Mouse (Mus musculus): ENCODE data around the gene Cadps2. TPM values are rescaled to one million over a fixed set of nuclear protein-coding genes. Genes with fewer than 3 reads are reported as not detected.

Gene Cadps2
- polyA plus RNA-seq, 1 experiment from 2014 or later, result 6.1 TPM

GRCm38 (mm10) chr6:23252196-23253135 is 586.8 kb downstream of the Cadps2 start:
- no peak overlapping the region for H3K9ac ChIP-seq (ENCODE audit: low read depth, low read length)
- no peak overlapping the region for H3K27ac ChIP-seq (ENCODE audit: low read length)
- 3% methylated on average over 20 of the region's 20 CpGs for WGBS
- ATAC-seq, result no peak
- no peaks in the 10 kb centered on the region for H3K9me3 ChIP-seq (replicated peaks; ENCODE audit: control insufficient read depth, low read length, poor library complexity, severe bottlenecking)
- no peak overlapping the region for H3K4me2 ChIP-seq (ENCODE audit: low read length)
- peaks cover 8% of the 10 kb centered on the region for H3K4me1 ChIP-seq (ENCODE audit: control insufficient read depth, insufficient read depth, low read length)
- H3K36me3 ChIP-seq (ENCODE audit: control insufficient read depth, insufficient read depth, low read length), result no peaks in the 10 kb centered on the region
- H3K4me3 ChIP-seq (ENCODE audit: low read depth, low read length), result no peak overlapping the region
- H3K27me3 ChIP-seq (ENCODE audit: control insufficient read depth, insufficient read depth, low read depth, low read length), result peaks cover 48% of the 10 kb centered on the region

DNA sequence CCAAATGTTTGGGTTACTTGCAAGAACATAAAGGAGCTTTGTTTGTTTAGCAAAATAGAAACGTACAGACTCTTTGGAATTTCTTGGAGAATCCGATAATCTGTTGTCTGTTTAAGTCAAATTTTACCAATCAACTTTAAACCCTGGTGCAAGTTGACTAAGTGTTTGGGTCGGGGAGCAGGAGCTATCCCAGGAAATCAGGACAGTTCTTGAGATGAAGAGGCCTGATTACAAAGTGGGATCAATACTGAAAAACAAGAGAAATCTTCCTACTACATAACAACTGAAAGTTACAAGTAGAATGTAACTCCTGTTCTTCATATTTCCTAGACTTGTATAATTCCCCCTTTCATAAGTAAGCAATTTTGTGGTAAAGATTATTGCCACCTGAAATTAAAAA is 587.8 kb downstream of the Cadps2 start:
- Histone ChIP-seq H3K36me3 (ENCODE audit: control insufficient read depth, insufficient read depth, low read length) (no peaks in the 10 kb centered on the region), H3K27me3 (ENCODE audit: control insufficient read depth, insufficient read depth, low read depth, low read length) (peaks cover 44% of the 10 kb centered on the region), H3K9ac (ENCODE audit: low read depth, low read length) (no peak overlapping the region), H3K4me2 (ENCODE audit: low read length) (no peak overlapping the region), H3K4me3 (ENCODE audit: low read depth, low read length) (no peak overlapping the region), H3K27ac (ENCODE audit: low read length) (no peak overlapping the region), H3K9me3 (replicated peaks; ENCODE audit: control insufficient read depth, low read length, poor library complexity, severe bottlenecking) (no peaks in the 10 kb centered on the region), H3K4me1 (ENCODE audit: control insufficient read depth, insufficient read depth, low read length) (peaks cover 9% of the 10 kb centered on the region)
- no peak for ATAC-seq
- 7% methylated on average over 3 of the region's 3 CpGs for WGBS

GRCm38 (mm10) chr6:23250288-23250955 is 588.8 kb downstream of the Cadps2 start:
- no peak overlapping the region; the same call in 1 of the 2 replicates for H3K4me3 ChIP-seq (ENCODE audit: low read depth, low read length)
- no peak for ATAC-seq
- under 1% methylated on average over 22 of the region's 22 CpGs for WGBS

GRCm38 (mm10) chr6:23249616-23250287 is 589.5 kb downstream of the Cadps2 start:
- no peak overlapping the region for H3K9ac ChIP-seq (ENCODE audit: low read depth, low read length)

More at GRCm38 (mm10) chr6:23250288-23250955, 588.8 kb downstream of the Cadps2 start:
- Histone ChIP-seq H3K9me3 (replicated peaks; ENCODE audit: control insufficient read depth, low read length, poor library complexity, severe bottlenecking) (no peaks in the 10 kb centered on the region), H3K4me2 (ENCODE audit: low read length) (no peak overlapping the region), H3K27me3 (ENCODE audit: control insufficient read depth, insufficient read depth, low read depth, low read length) (peaks cover 46% of the 10 kb centered on the region), H3K4me1 (ENCODE audit: control insufficient read depth, insufficient read depth, low read length) (peaks cover 9% of the 10 kb centered on the region), H3K27ac (ENCODE audit: low read length) (no peak overlapping the region), H3K9ac (ENCODE audit: low read depth, low read length) (no peak overlapping the region), H3K36me3 (ENCODE audit: control insufficient read depth, insufficient read depth, low read length) (no peaks in the 10 kb centered on the region)

GRCm38 (mm10) chr6:23249053-23249401 is 590.2 kb downstream of the Cadps2 start:
- ATAC-seq, result no peak
- peak overlapping the region; percentile 37 for H3K4me3 ChIP-seq (ENCODE audit: low read depth, low read length)
- peaks cover 9% of the 10 kb centered on the region for H3K4me1 ChIP-seq (ENCODE audit: control insufficient read depth, insufficient read depth, low read length)
- H3K9ac ChIP-seq (ENCODE audit: low read depth, low read length), result no peak overlapping the region
- peak overlapping the region; percentile 57 for H3K4me2 ChIP-seq (ENCODE audit: low read length)
- no peak overlapping the region for H3K27ac ChIP-seq (ENCODE audit: low read length)
- H3K36me3 ChIP-seq (ENCODE audit: control insufficient read depth, insufficient read depth, low read length), result no peaks in the 10 kb centered on the region
- H3K9me3 ChIP-seq (replicated peaks; ENCODE audit: control insufficient read depth, low read length, poor library complexity, severe bottlenecking), result no peaks in the 10 kb centered on the region
- H3K27me3 ChIP-seq (ENCODE audit: control insufficient read depth, insufficient read depth, low read depth, low read length), result peaks cover 43% of the 10 kb centered on the region
- WGBS, result under 1% methylated on average over 24 of the region's 24 CpGs

More at GRCm38 (mm10) chr6:23249616-23250287, 589.5 kb downstream of the Cadps2 start:
- Histone ChIP-seq H3K9me3 (replicated peaks; ENCODE audit: control insufficient read depth, low read length, poor library complexity, severe bottlenecking) (no peaks in the 10 kb centered on the region), H3K4me2 (ENCODE audit: low read length) (peak overlapping the region; percentile 57), H3K4me3 (ENCODE audit: low read depth, low read length) (peak overlapping the region; percentile 37), H3K36me3 (ENCODE audit: control insufficient read depth, insufficient read depth, low read length) (no peaks in the 10 kb centered on the region), H3K4me1 (ENCODE audit: control insufficient read depth, insufficient read depth, low read length) (peaks cover 9% of the 10 kb centered on the region), H3K27me3 (ENCODE audit: control insufficient read depth, insufficient read depth, low read depth, low read length) (peaks cover 40% of the 10 kb centered on the region), H3K27ac (ENCODE audit: low read length) (no peak overlapping the region)
- ATAC-seq, result peak; percentile 52; the same call in 1 of the 2 replicates
- WGBS, result under 1% methylated on average over 28 of the region's 29 CpGs

GRCm38 (mm10) chr6:23248313-23249052 is 590.7 kb downstream of the Cadps2 start, which contains the start of gene Fezf1:
Gene Fezf1 (minus strand): TSS chr6:23248362.
- H3K9ac ChIP-seq (ENCODE audit: low read depth, low read length), result no peak within 1 kb of the TSS
- H3K4me2 ChIP-seq (ENCODE audit: low read length), result peak within 1 kb of the TSS; percentile 57
- H3K36me3 ChIP-seq (ENCODE audit: control insufficient read depth, insufficient read depth, low read length), result no peaks in the 10 kb centered on the region
- peak within 1 kb of the TSS; percentile 37 for H3K4me3 ChIP-seq (ENCODE audit: low read depth, low read length)
- WGBS, result under 1% methylated on average over 31 of the region's 31 CpGs
- no peaks in the 10 kb centered on the region for H3K9me3 ChIP-seq (replicated peaks; ENCODE audit: control insufficient read depth, low read length, poor library complexity, severe bottlenecking)
- H3K27ac ChIP-seq (ENCODE audit: low read length), result no peak within 1 kb of the TSS
- peaks cover 9% of the 10 kb centered on the region for H3K4me1 ChIP-seq (ENCODE audit: control insufficient read depth, insufficient read depth, low read length)
- ATAC-seq, result no peak
- H3K27me3 ChIP-seq (ENCODE audit: control insufficient read depth, insufficient read depth, low read depth, low read length), result peaks cover 45% of the 10 kb centered on the region

GRCm38 (mm10) chr6:23247512-23248312 is 591.5 kb downstream of the Cadps2 start:
- Histone ChIP-seq H3K4me3 (ENCODE audit: low read depth, low read length) (peak overlapping the region; percentile 4), H3K4me1 (ENCODE audit: control insufficient read depth, insufficient read depth, low read length) (peaks cover 9% of the 10 kb centered on the region), H3K36me3 (ENCODE audit: control insufficient read depth, insufficient read depth, low read length) (no peaks in the 10 kb centered on the region), H3K27me3 (ENCODE audit: control insufficient read depth, insufficient read depth, low read depth, low read length) (peaks cover 51% of the 10 kb centered on the region), H3K27ac (ENCODE audit: low read length) (no peak overlapping the region), H3K4me2 (ENCODE audit: low read length) (peak overlapping the region; percentile 19; the same call in 1 of the 2 replicates), H3K9me3 (replicated peaks; ENCODE audit: control insufficient read depth, low read length, poor library complexity, severe bottlenecking) (no peaks in the 10 kb centered on the region), H3K9ac (ENCODE audit: low read depth, low read length) (no peak overlapping the region)
- under 1% methylated on average over 61 of the region's 61 CpGs for WGBS
- ATAC-seq, result no peak

All from midbrain, embryonic 16.5 days (tissue).